ENCODE assay signal across 30 mouse cellular contexts in genomic region chr5:143989046-143989445, GRCm38 (mm10). TPM values are rescaled to one million over a fixed set of nuclear protein-coding genes. Genes with fewer than 3 reads are reported as not detected.
DNase-seq lines count a peak whose midpoint lies in the region; ATAC-seq and TF ChIP-seq lines count a peak whose summit lies in the region.
"Had no signal": no experiment of that assay in that cellular context is flagged by ENCODE, and none has a peak within 500 bp of the region (broad histone marks: within the 10 kb centered on the region; RNA-seq: fewer than 3 reads in every experiment).

No protein-coding gene starts in this region.

- WGBS in heart, embryonic 13.5 days = 79% methylated on average over 4 of the region's 4 CpGs
- 85% methylated on average over 4 of the region's 4 CpGs for WGBS in heart, adult 2 months
- 78% methylated on average over 4 of the region's 4 CpGs for WGBS in hindbrain, embryonic 13.5 days
- WGBS in hindbrain, embryonic 16.5 days = 75% methylated on average over 4 of the region's 4 CpGs
- 84% methylated on average over 4 of the region's 4 CpGs for WGBS in midbrain, embryonic 11.5 days
- 80% methylated on average over 4 of the region's 4 CpGs for WGBS in midbrain, embryonic 15.5 days

- TF ChIP-seq CTCF in heart, adult 2 months (IDR thresholded peaks at IDR 0.05) = no peak

- H3K9me3 ChIP-seq in heart, embryonic 13.5 days = no peaks in the 10 kb centered on the region
- H3K9me3 ChIP-seq in hindbrain, embryonic 13.5 days = no peaks in the 10 kb centered on the region
- no peaks in the 10 kb centered on the region for H3K9me3 ChIP-seq in hindbrain, embryonic 16.5 days (ENCODE audit: control insufficient read depth, low read length)
- no peaks in the 10 kb centered on the region for H3K9me3 ChIP-seq in midbrain, embryonic 11.5 days (ENCODE audit: control insufficient read depth, low read length)
- H3K9me3 ChIP-seq in midbrain, embryonic 15.5 days = no peaks in the 10 kb centered on the region
- H3K9me3 ChIP-seq: embryonic facial prominence, embryonic 13.5 days; limb, embryonic 15.5 days; stomach, embryonic 15.5 days had no signal

- no peak overlapping the region for H3K9ac ChIP-seq in heart, embryonic 13.5 days
- no peak overlapping the region for H3K9ac ChIP-seq in heart, adult 2 months (ENCODE audit: low read depth, low read length)
- H3K9ac ChIP-seq in hindbrain, embryonic 13.5 days = no peak overlapping the region
- H3K9ac ChIP-seq in hindbrain, embryonic 16.5 days (ENCODE audit: low read depth, low read length) = no peak overlapping the region
- H3K9ac ChIP-seq in midbrain, embryonic 11.5 days (ENCODE audit: low read length) = no peak overlapping the region
- H3K9ac ChIP-seq in midbrain, embryonic 15.5 days = no peak overlapping the region
- H3K9ac ChIP-seq: embryonic facial prominence, embryonic 13.5 days; limb, embryonic 15.5 days; stomach, embryonic 15.5 days had no signal

- H3K36me3 ChIP-seq in heart, embryonic 13.5 days = peaks cover 97% of the 10 kb centered on the region
- no peaks in the 10 kb centered on the region; the same call in 1 of the 2 replicates for H3K36me3 ChIP-seq in heart, adult 2 months (ENCODE audit: control insufficient read depth, insufficient read depth, low read length)
- H3K36me3 ChIP-seq in hindbrain, embryonic 13.5 days = peaks cover 97% of the 10 kb centered on the region
- peaks cover 51% of the 10 kb centered on the region for H3K36me3 ChIP-seq in hindbrain, embryonic 16.5 days (ENCODE audit: control insufficient read depth, insufficient read depth, low read length)
- peaks cover 25% of the 10 kb centered on the region for H3K36me3 ChIP-seq in midbrain, embryonic 11.5 days (ENCODE audit: control insufficient read depth, insufficient read depth, low read length)
- H3K36me3 ChIP-seq in midbrain, embryonic 15.5 days (replicated peaks) = peaks cover 86% of the 10 kb centered on the region

- TF ChIP-seq POLR2A in heart, adult 2 months (IDR thresholded peaks at IDR 0.05; ENCODE audit: insufficient read depth, low read depth, low read length) = no peak

- peak overlapping the region; percentile 37 for H3K27ac ChIP-seq in heart, embryonic 13.5 days (replicated peaks)
- H3K27ac ChIP-seq in heart, adult 2 months = no peak overlapping the region
- 0 out of 2 replicates have a peak overlapping the region, but pooled peaks have one; percentile 30 for H3K27ac ChIP-seq in hindbrain, embryonic 13.5 days
- no peak overlapping the region for H3K27ac ChIP-seq in hindbrain, embryonic 16.5 days (ENCODE audit: low read depth, low read length)
- H3K27ac ChIP-seq in midbrain, embryonic 11.5 days (ENCODE audit: low read depth, low read length) = no peak overlapping the region
- H3K27ac ChIP-seq in midbrain, embryonic 15.5 days = no peak overlapping the region
- H3K27ac ChIP-seq: embryonic facial prominence, embryonic 13.5 days; hindbrain, postnatal 0 days; kidney, postnatal 0 days; limb, embryonic 15.5 days; stomach, embryonic 15.5 days had no signal

- H3K4me1 ChIP-seq in heart, embryonic 13.5 days = peaks cover 14% of the 10 kb centered on the region
- H3K4me1 ChIP-seq in heart, adult 2 months (ENCODE audit: control insufficient read depth, insufficient read depth, low read length) = no peaks in the 10 kb centered on the region
- H3K4me1 ChIP-seq in hindbrain, embryonic 13.5 days (replicated peaks) = no peaks in the 10 kb centered on the region
- no peaks in the 10 kb centered on the region for H3K4me1 ChIP-seq in hindbrain, embryonic 16.5 days (ENCODE audit: control insufficient read depth, insufficient read depth, low read depth, low read length)
- H3K4me1 ChIP-seq in midbrain, embryonic 11.5 days (ENCODE audit: control insufficient read depth, insufficient read depth, low read length) = no peaks in the 10 kb centered on the region
- H3K4me1 ChIP-seq in midbrain, embryonic 15.5 days = no peaks in the 10 kb centered on the region
- H3K4me1 ChIP-seq: embryonic facial prominence, embryonic 13.5 days; limb, embryonic 15.5 days; stomach, embryonic 15.5 days had no signal

- no peak for DNase-seq in heart, adult 2 months
- DNase-seq in midbrain, embryonic 11.5 days (ENCODE audit: low spot score, missing footprints) = peak; percentile 12
- DNase-seq in retina, postnatal 1 day = peak; percentile 55
- DNase-seq in cerebellum, postnatal 14 days = no peak
- DNase-seq: adrenal gland, adult 8-10 months; cerebellum, adult 9-10 months; gastrocnemius, postnatal 36 days; kidney, adult 18-20 months; midbrain, embryonic 14.5 days; right cerebral cortex, postnatal 25 days; thymus, adult 18-20 months; thymus, postnatal 4 days had no signal

- H3K4me2 ChIP-seq in heart, embryonic 13.5 days = no peak overlapping the region
- no peak overlapping the region for H3K4me2 ChIP-seq in hindbrain, embryonic 13.5 days
- no peak overlapping the region for H3K4me2 ChIP-seq in hindbrain, embryonic 16.5 days (ENCODE audit: low read length)
- no peak overlapping the region for H3K4me2 ChIP-seq in midbrain, embryonic 11.5 days
- H3K4me2 ChIP-seq in midbrain, embryonic 15.5 days = no peak overlapping the region
- H3K4me2 ChIP-seq: embryonic facial prominence, embryonic 13.5 days; limb, embryonic 15.5 days; stomach, embryonic 15.5 days had no signal

- no peak for ATAC-seq in heart, embryonic 13.5 days (ENCODE audit: extremely low read depth, insufficient number of reproducible peaks, low FRiP score, low TSS enrichment)
- no peak for ATAC-seq in hindbrain, embryonic 13.5 days (ENCODE audit: low FRiP score)
- no peak for ATAC-seq in hindbrain, embryonic 16.5 days
- ATAC-seq in midbrain, embryonic 11.5 days (ENCODE audit: low FRiP score) = no peak
- no peak for ATAC-seq in midbrain, embryonic 15.5 days (replicated peaks)
- ATAC-seq: CD4-positive, CD25-positive, alpha-beta regulatory T cell, adult 4 months; forebrain, embryonic 16.5 days; hindbrain, postnatal 0 days; lung, postnatal 0 days; Patski had no signal

- no peak for TF ChIP-seq EP300 in heart, adult 2 months (IDR thresholded peaks at IDR 0.05; ENCODE audit: insufficient read depth, low read depth, low read length)

- H3K27me3 ChIP-seq in heart, embryonic 13.5 days (replicated peaks) = no peaks in the 10 kb centered on the region
- H3K27me3 ChIP-seq in heart, adult 2 months (ENCODE audit: control insufficient read depth, insufficient read depth, low read length) = no peaks in the 10 kb centered on the region
- H3K27me3 ChIP-seq in hindbrain, embryonic 13.5 days = no peaks in the 10 kb centered on the region
- no peaks in the 10 kb centered on the region for H3K27me3 ChIP-seq in hindbrain, embryonic 16.5 days (replicated peaks; ENCODE audit: control insufficient read depth, insufficient read depth, low read length)
- no peaks in the 10 kb centered on the region for H3K27me3 ChIP-seq in midbrain, embryonic 11.5 days (ENCODE audit: control insufficient read depth, insufficient read depth, low read length)
- H3K27me3 ChIP-seq in midbrain, embryonic 15.5 days (replicated peaks) = no peaks in the 10 kb centered on the region
- H3K27me3 ChIP-seq: embryonic facial prominence, embryonic 13.5 days; limb, embryonic 15.5 days; Patski; stomach, embryonic 15.5 days had no signal

- intact Hi-C loops in heart, adult 2 months (cut with DNase I) = no loop called here

- no peak overlapping the region for H3K4me3 ChIP-seq in heart, embryonic 13.5 days
- no peak overlapping the region for H3K4me3 ChIP-seq in heart, adult 2 months
- H3K4me3 ChIP-seq in hindbrain, embryonic 13.5 days = no peak overlapping the region
- no peak overlapping the region for H3K4me3 ChIP-seq in hindbrain, embryonic 16.5 days (ENCODE audit: low read length)
- H3K4me3 ChIP-seq in midbrain, embryonic 11.5 days (ENCODE audit: low read depth, low read length) = no peak overlapping the region
- no peak overlapping the region for H3K4me3 ChIP-seq in midbrain, embryonic 15.5 days
- H3K4me3 ChIP-seq: embryonic facial prominence, embryonic 13.5 days; limb, embryonic 15.5 days; stomach, embryonic 15.5 days had no signal

- no peaks in the 10 kb centered on the region for H3K79me2 ChIP-seq in heart, adult 2 months (replicated peaks; ENCODE audit: control insufficient read depth, insufficient read depth, low read length)

RNA-seq across cellular contexts. Expression of gene Ccz1, which starts 25.6 kb away (rescaled TPM):
- 48.1 and 50.9 TPM in 2 replicates for polyA plus RNA-seq in heart, embryonic 13.5 days (2015; fragmentation: Nextera tagmentation; extraction: Ambion mirVana)
- 10 to 100 TPM; 25.0 to 29.6 TPM for total RNA-seq in heart, adult 2 months (2021)
- polyA plus RNA-seq in heart, adult 2 months (2012; rRNA removed) = 9.3 and 16.7 TPM in 2 replicates
- 80.9 and 88.5 TPM in 2 replicates for polyA plus RNA-seq in hindbrain, embryonic 13.5 days (2015; fragmentation: Nextera tagmentation; extraction: Ambion mirVana)
- polyA plus RNA-seq in hindbrain, embryonic 16.5 days (2015; fragmentation: Nextera tagmentation; extraction: Ambion mirVana) = 73.6 and 78.4 TPM in 2 replicates
- polyA plus RNA-seq in midbrain, embryonic 11.5 days (2014; fragmentation: Nextera tagmentation; extraction: Ambion mirVana) = 125 and 131 TPM in 2 replicates
- 75.2 and 77.7 TPM in 2 replicates for polyA plus RNA-seq in midbrain, embryonic 15.5 days (2015; fragmentation: Nextera tagmentation; extraction: Ambion mirVana)

RNA-seq across cellular contexts. Expression of gene Ocm, which starts 37.4 kb away (rescaled TPM):
- polyA plus RNA-seq in heart, embryonic 13.5 days (2015; fragmentation: Nextera tagmentation; extraction: Ambion mirVana) = not detected in 2 replicates
- not detected for total RNA-seq in heart, adult 2 months (2021)
- polyA plus RNA-seq in heart, adult 2 months (2012; rRNA removed) = not detected in 2 replicates
- polyA plus RNA-seq in hindbrain, embryonic 13.5 days (2015; fragmentation: Nextera tagmentation; extraction: Ambion mirVana) = 0.70 TPM in 1 of 2 replicates, not detected in the other
- 0.59 TPM in 1 of 2 replicates, not detected in the other for polyA plus RNA-seq in hindbrain, embryonic 16.5 days (2015; fragmentation: Nextera tagmentation; extraction: Ambion mirVana)
- not detected in 2 replicates for polyA plus RNA-seq in midbrain, embryonic 11.5 days (2014; fragmentation: Nextera tagmentation; extraction: Ambion mirVana)
- polyA plus RNA-seq in midbrain, embryonic 15.5 days (2015; fragmentation: Nextera tagmentation; extraction: Ambion mirVana) = not detected in 2 replicates
- total RNA-seq: adrenal gland, adult 8-10 months; ES-E14; gastrocnemius, postnatal 36 days; heart, postnatal 14 days; hindbrain, postnatal 0 days; layer of hippocampus, adult 8-10 months; megakaryocyte, adult 5-6 weeks had no signal
- polyA plus RNA-seq: CD4-positive, CD25-positive, alpha-beta regulatory T cell, adult 4 months; embryonic facial prominence, embryonic 13.5 days; forebrain, embryonic 16.5 days; liver, embryonic 16.5 days; midbrain, embryonic 14.5 days; Patski; stomach, embryonic 15.5 days had no signal

RNA-seq across cellular contexts. Expression of gene Rsph10b, which starts 56.2 kb away (rescaled TPM):
- 0.87 and 1.7 TPM in 2 replicates for polyA plus RNA-seq in heart, embryonic 13.5 days (2015; fragmentation: Nextera tagmentation; extraction: Ambion mirVana)
- total RNA-seq in heart, adult 2 months (2021) = under 1 TPM in 1 of 2 experiments, not detected in 1; 0.30 TPM
- polyA plus RNA-seq in heart, adult 2 months (2012; rRNA removed) = 0.47 and 0.50 TPM in 2 replicates
- 3.1 and 3.2 TPM in 2 replicates for polyA plus RNA-seq in hindbrain, embryonic 13.5 days (2015; fragmentation: Nextera tagmentation; extraction: Ambion mirVana)
- 5.4 and 6.2 TPM in 2 replicates for polyA plus RNA-seq in hindbrain, embryonic 16.5 days (2015; fragmentation: Nextera tagmentation; extraction: Ambion mirVana)
- polyA plus RNA-seq in midbrain, embryonic 11.5 days (2014; fragmentation: Nextera tagmentation; extraction: Ambion mirVana) = 0.47 and 0.56 TPM in 2 replicates
- 4.0 and 5.3 TPM in 2 replicates for polyA plus RNA-seq in midbrain, embryonic 15.5 days (2015; fragmentation: Nextera tagmentation; extraction: Ambion mirVana)

Comparison
In these comparisons a context has a peak if more than half of its experiments do, and no peak if none do; other contexts are left out.
1. H3K27ac ChIP-seq: peak in heart, embryonic 13.5 days (single experiment) and hindbrain, embryonic 13.5 days (single experiment); none in heart, adult 2 months (single experiment), hindbrain, embryonic 16.5 days (single experiment), midbrain, embryonic 11.5 days (single experiment) and midbrain, embryonic 15.5 days (single experiment).
2. DNase-seq: peak in midbrain, embryonic 11.5 days (single experiment) and retina, postnatal 1 day (single experiment); none in heart, adult 2 months (0 of 2) and cerebellum, postnatal 14 days (0 of 2).